Mouse (Mus musculus) heart, embryonic 11.5 days (tissue): ENCODE data around the gene Gab2. TPM values are rescaled to one million over a fixed set of nuclear protein-coding genes. Genes with fewer than 3 reads are reported as not detected.
A peak's percentile ranks its signal among the peaks of the same experiment; 100 is the strongest.

Experiments used
- ATAC-seq: fragments of 200-750 bp; cut with Nextera tagmentation; replicated peaks from 2 replicates; pipeline ENCODE4 v1.8.0; 2017; ENCODE audit warnings: moderate library complexity; ENCODE audit not compliant: insufficient number of reproducible peaks, low FRiP score, low TSS enrichment
- H3K27ac ChIP-seq: fragments of 300-500 bp; sonication (generic); 2 replicates; pipeline ENCODE4 v1.5.1; 2014; ENCODE audit warnings: mild to moderate bottlenecking, low read depth, low read length
- H3K27me3 ChIP-seq: fragments of 300-500 bp; sonication (generic); 2 replicates; pipeline ENCODE4 v1.6.1; 2014; ENCODE audit warnings: mild to moderate bottlenecking, low read length, mixed read lengths; ENCODE audit not compliant: control insufficient read depth, insufficient read depth
- H3K36me3 ChIP-seq: fragments of 300-500 bp; sonication (generic); 2 replicates; pipeline ENCODE4 v1.6.1; 2014; ENCODE audit warnings: mild to moderate bottlenecking, low read length, moderate library complexity, mixed read lengths; ENCODE audit not compliant: control insufficient read depth, insufficient read depth
- H3K4me1 ChIP-seq: fragments of 300-500 bp; sonication (generic); 2 replicates; pipeline ENCODE4 v1.6.1; 2014; ENCODE audit warnings: low read length; ENCODE audit not compliant: control insufficient read depth, insufficient read depth
- H3K4me2 ChIP-seq: fragments of 300-500 bp; sonication (generic); 2 replicates; pipeline ENCODE4 v1.6.1; 2014; ENCODE audit warnings: mild to moderate bottlenecking, moderate library complexity
- H3K4me3 ChIP-seq: fragments of 300-500 bp; sonication (generic); 2 replicates; pipeline ENCODE4 v1.5.1; 2014; ENCODE audit warnings: low read depth, low read length
- H3K9ac ChIP-seq: fragments of 300-500 bp; sonication (generic); 2 replicates; pipeline ENCODE4 v1.6.1; 2014; ENCODE audit warnings: mild to moderate bottlenecking, low read depth, low read length, moderate library complexity
- H3K9me3 ChIP-seq: fragments of 300-500 bp; sonication (generic); replicated peaks from 2 replicates; pipeline ENCODE4 v1.6.1; 2016; ENCODE audit warnings: low read length; ENCODE audit not compliant: control insufficient read depth
- WGBS: fragments of 180-500 bp; shearing (Covaris S2); extraction: QIAGEN DNeasy Blood & Tissue Kit; methylation state at CpG from one replicate; pipeline ENCODE4 v1.1.7; 2014; ENCODE audit not compliant: insufficient replicate concordance; 5-methylcytosine and 5-hydroxymethylcytosine counted together
- polyA plus RNA-seq: library from polyadenylated mRNA; unstranded; fragments of >200 nt; fragmentation: Nextera tagmentation; extraction: Ambion mirVana; gene quantifications from 2 replicates; pipeline ENCODE4 v1.2.1, GENCODE M21; 2014

Gene Gab2
- polyA plus RNA-seq, 1 experiment from 2014 or later, result 5.7 TPM

DNA sequence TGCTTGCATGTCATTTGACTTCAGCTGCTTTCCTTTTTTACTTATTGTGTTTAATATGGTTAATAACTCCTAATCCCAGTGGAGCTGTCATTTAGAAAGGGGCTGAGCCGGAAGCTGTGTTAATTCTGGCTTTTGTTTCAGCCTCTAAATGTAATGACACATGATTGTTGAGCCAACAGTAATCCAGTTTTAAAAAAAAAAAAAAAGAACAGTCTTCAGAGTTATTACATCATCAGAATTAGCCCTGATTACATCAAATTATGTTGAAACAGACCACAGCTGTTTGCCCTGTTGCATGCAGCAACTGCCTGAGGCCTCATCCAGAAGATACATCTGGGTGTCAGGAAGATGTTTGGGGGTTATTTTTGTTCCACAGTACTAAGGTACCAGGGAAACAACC is 6.4 kb upstream of the Gab2 start:
- Histone ChIP-seq H3K9ac (no peak overlapping the region), H3K9me3 (no peaks in the 10 kb centered on the region), H3K36me3 (no peaks in the 10 kb centered on the region), H3K4me1 (no peaks in the 10 kb centered on the region), H3K27me3 (no peaks in the 10 kb centered on the region), H3K4me2 (no peak overlapping the region), H3K4me3 (no peak overlapping the region), H3K27ac (no peak overlapping the region)
- WGBS, result 85% methylated on average over 1 of the region's 1 CpGs
- no peak for ATAC-seq

DNA sequence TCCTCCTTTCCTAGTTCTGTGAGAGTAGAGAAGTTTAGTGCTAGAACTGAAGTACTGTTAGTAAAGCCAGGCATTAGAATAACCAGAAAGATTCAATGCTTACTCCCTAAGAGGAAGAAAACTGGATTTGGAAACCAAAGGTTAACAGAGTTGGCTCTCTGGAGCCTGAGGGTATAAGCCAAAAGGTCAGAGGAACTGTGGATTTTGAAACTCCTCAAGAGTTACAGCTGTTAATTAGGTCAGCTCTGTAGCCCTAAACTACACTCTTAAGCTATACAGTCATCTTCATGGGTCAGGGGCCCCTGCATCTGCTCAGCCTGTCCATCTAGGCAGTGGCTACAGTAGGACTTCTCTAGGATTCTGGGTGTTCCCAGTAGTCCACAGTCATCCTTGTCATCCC is 4.4 kb upstream of the Gab2 start:
- H3K27ac ChIP-seq, result no peak overlapping the region
- H3K4me1 ChIP-seq, result peaks cover 2% of the 10 kb centered on the region; the same call in 1 of the 2 replicates
- H3K4me2 ChIP-seq, result no peak overlapping the region
- no peaks in the 10 kb centered on the region for H3K36me3 ChIP-seq
- H3K4me3 ChIP-seq, result no peak overlapping the region
- no peak overlapping the region for H3K9ac ChIP-seq
- H3K27me3 ChIP-seq, result no peaks in the 10 kb centered on the region
- no peaks in the 10 kb centered on the region for H3K9me3 ChIP-seq
- no peak for ATAC-seq

DNA sequence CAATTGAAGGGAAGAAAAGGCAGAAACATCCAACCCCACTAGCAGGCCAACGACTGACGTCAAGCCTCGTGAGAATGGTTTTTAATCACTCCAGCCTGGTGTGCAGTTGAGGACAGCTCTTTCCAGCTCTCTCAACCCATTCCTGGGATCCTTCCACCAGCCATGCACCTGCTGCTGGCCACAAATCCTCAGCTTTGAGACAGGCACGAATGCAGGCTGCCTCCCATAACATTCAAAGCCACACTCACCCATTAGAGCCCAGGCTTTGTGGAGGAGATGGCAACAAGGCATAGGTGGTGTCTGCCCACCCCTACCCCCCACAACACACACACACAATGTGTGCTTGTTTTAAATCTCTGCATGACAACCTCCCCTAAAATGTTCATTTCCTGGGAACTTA is 2.7 kb upstream of the Gab2 start:
- H3K9ac ChIP-seq, result no peak overlapping the region
- 46% methylated on average over 4 of the region's 4 CpGs for WGBS
- no peak overlapping the region for H3K4me3 ChIP-seq
- no peak for ATAC-seq
- H3K4me1 ChIP-seq, result peaks cover 7% of the 10 kb centered on the region
- no peak overlapping the region for H3K4me2 ChIP-seq
- no peak overlapping the region for H3K27ac ChIP-seq
- H3K36me3 ChIP-seq, result no peaks in the 10 kb centered on the region
- no peaks in the 10 kb centered on the region for H3K9me3 ChIP-seq
- H3K27me3 ChIP-seq, result no peaks in the 10 kb centered on the region

- no peak overlapping the region for H3K9ac ChIP-seq
- H3K4me3 ChIP-seq, result no peak overlapping the region
- H3K27me3 ChIP-seq, result no peaks in the 10 kb centered on the region
- 14% methylated on average over 6 of the region's 6 CpGs for WGBS
- H3K9me3 ChIP-seq, result no peaks in the 10 kb centered on the region
- H3K4me2 ChIP-seq, result no peak overlapping the region; the same call in 1 of the 2 replicates
- peaks cover 11% of the 10 kb centered on the region for H3K4me1 ChIP-seq
- no peaks in the 10 kb centered on the region for H3K36me3 ChIP-seq
- no peak overlapping the region for H3K27ac ChIP-seq
- no peak for ATAC-seq
Measured at GRCm38 (mm10) chr7:97079145-97079544, 2.2 kb upstream of the Gab2 start.

DNA sequence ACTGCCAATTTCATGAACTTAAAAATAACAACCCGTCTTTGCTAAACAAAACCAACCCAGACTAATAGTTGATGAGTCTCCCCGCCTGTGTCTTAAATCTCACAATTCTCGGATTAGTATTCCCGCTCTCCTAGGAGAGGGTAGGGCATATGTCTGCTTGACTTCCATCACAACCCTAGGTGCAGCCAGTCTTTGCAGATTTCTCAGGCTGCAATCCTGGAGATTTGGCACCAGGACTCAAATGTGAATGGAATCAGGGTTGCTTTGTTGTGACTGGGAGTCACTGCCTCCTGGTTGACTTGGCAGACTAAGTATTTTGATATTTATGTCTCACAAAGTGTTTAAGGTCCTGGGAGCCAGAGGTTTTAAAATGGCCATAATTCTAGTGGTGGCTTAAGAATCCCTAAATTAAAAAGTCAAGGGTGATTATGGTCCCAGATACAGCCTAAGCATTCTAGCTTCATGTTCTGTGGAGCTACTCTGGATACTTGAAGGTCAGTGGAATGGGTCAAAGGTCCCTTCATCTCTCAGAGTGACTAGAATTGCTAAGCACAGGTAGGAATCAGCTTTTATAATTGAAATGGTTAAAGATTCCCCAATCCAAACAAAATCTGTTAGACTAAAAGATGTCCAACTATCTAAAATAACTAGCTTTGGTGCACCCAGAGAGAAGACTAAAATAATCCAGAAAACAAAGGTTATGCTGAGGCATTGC is 1.6 kb upstream of the Gab2 start:
- no peak for ATAC-seq
- no peak overlapping the region for H3K27ac ChIP-seq
- H3K4me1 ChIP-seq, result peaks cover 14% of the 10 kb centered on the region
- no peak overlapping the region for H3K4me3 ChIP-seq
- no peaks in the 10 kb centered on the region for H3K9me3 ChIP-seq
- H3K27me3 ChIP-seq, result no peaks in the 10 kb centered on the region
- no peak overlapping the region for H3K9ac ChIP-seq
- 67% methylated on average over 4 of the region's 4 CpGs for WGBS
- no peaks in the 10 kb centered on the region for H3K36me3 ChIP-seq
- no peak overlapping the region for H3K4me2 ChIP-seq

GRCm38 (mm10) chr7:97080621-97081241 is 655 bp upstream of the Gab2 start:
- H3K9me3 ChIP-seq, result no peaks in the 10 kb centered on the region
- no peaks in the 10 kb centered on the region for H3K36me3 ChIP-seq
- H3K27me3 ChIP-seq, result no peaks in the 10 kb centered on the region
- peak overlapping the region; percentile 90 for H3K9ac ChIP-seq
- H3K4me3 ChIP-seq, result peak overlapping the region; percentile 66
- peak overlapping the region; percentile 83 for H3K4me2 ChIP-seq
- H3K27ac ChIP-seq, result peak overlapping the region; percentile 96
- ATAC-seq, result no peak
- WGBS, result 38% methylated on average over 4 of the region's 4 CpGs
- H3K4me1 ChIP-seq, result peaks cover 14% of the 10 kb centered on the region

GRCm38 (mm10) chr7:97081959-97082218 is 503 bp downstream of the Gab2 start:
- peak overlapping the region; percentile 96 for H3K27ac ChIP-seq
- peak overlapping the region; percentile 90 for H3K9ac ChIP-seq
- peaks cover 14% of the 10 kb centered on the region for H3K4me1 ChIP-seq
- no peaks in the 10 kb centered on the region for H3K27me3 ChIP-seq
- H3K9me3 ChIP-seq, result no peaks in the 10 kb centered on the region
- peak; percentile 14 for ATAC-seq
- WGBS, result under 1% methylated on average over 23 of the region's 38 CpGs
- H3K4me3 ChIP-seq, result peak overlapping the region; percentile 66
- peak overlapping the region; percentile 83 for H3K4me2 ChIP-seq
- no peaks in the 10 kb centered on the region for H3K36me3 ChIP-seq

DNA sequence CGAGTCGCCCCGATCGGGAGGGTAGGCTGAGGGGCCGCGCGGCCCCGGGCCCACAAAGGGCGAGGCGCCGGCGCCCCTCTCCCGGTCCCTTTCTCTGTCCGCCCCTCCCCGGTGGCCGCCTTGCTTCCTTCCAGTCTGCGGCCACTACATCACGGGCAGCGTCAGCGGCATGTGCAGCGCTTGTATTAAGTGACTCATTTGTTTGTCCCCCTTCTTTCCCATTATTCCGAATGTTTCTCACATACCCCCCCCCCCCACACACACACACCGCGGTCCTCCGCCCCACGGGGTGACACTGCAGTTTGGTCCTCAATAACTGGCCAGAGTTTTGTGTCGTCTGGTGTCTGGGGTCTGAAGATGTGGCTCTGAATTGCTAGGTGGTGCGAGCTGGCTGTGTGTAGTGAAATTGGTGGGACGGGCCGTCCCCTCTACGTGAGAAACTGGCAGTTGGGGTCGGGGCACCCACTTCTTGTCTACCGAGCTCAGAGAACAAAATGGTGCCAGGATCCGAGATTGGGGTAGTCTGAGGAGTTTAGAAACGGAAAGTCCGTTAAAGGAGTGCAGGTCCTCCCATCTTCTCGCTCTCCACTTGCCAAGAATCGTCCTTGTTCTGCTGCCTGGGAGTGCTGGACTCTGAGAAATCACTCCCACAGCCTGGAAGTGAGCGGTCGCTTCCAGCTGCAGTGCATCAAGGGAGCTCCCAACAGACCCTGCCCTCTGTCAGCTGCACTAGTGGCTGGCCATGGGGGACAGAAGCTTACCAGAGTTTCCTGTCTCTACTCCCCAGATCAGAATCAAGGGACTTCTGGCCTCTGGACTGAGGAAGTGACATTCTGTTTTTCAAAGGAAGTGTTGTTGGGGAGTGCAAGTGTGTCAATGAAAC is 1.1 kb downstream of the Gab2 start:
- ATAC-seq, result peak; percentile 69
- Histone ChIP-seq H3K4me2 (peak overlapping the region; percentile 83), H3K4me1 (peaks cover 14% of the 10 kb centered on the region), H3K36me3 (no peaks in the 10 kb centered on the region), H3K27ac (peak overlapping the region; percentile 96), H3K4me3 (peak overlapping the region; percentile 66), H3K9me3 (no peaks in the 10 kb centered on the region), H3K9ac (peak overlapping the region; percentile 90), H3K27me3 (no peaks in the 10 kb centered on the region)
- 1% methylated on average over 37 of the region's 40 CpGs for WGBS
